Mouse (Mus musculus): ENCODE results near the gene Erc2.

Gene Erc2

GRCm38 (mm10) chr14:28470212-28470611, 848.0 kb downstream of the Erc2 start:
- DNase-seq, result no peak

GRCm38 (mm10) chr14:28475012-28475411, 852.8 kb downstream of the Erc2 start:
- DNase-seq, result no peak

- DNase-seq, result no peak
These were observed 853.2 kb downstream of the Erc2 start for GRCm38 (mm10) chr14:28475421-28475820.

GRCm38 (mm10) chr14:28476746-28477145, 854.5 kb downstream of the Erc2 start:
- DNase-seq, result no peak

- no peak for DNase-seq
These were observed 858.6 kb downstream of the Erc2 start for GRCm38 (mm10) chr14:28480866-28481265.

- no peak for DNase-seq
These were observed 871.6 kb downstream of the Erc2 start for GRCm38 (mm10) chr14:28493806-28494205.

- DNase-seq, result no peak
These were observed 872.0 kb downstream of the Erc2 start for GRCm38 (mm10) chr14:28494273-28494672.

- DNase-seq, result no peak
These were observed 879.1 kb downstream of the Erc2 start for GRCm38 (mm10) chr14:28501216-28501878.

GRCm38 (mm10) chr14:28503276-28503675, 881.0 kb downstream of the Erc2 start:
- DNase-seq, result no peak

GRCm38 (mm10) chr14:28504101-28505050, 882.1 kb downstream of the Erc2 start, which contains the start of gene Wnt5a:
Gene Wnt5a, plus strand, starts transcription at chr14:28504750.
- no peak for DNase-seq

GRCm38 (mm10) chr14:28505051-28505585, 882.9 kb downstream of the Erc2 start:
- no peak for DNase-seq

- DNase-seq, result no peak
These were observed 883.6 kb downstream of the Erc2 start for GRCm38 (mm10) chr14:28505586-28506375.

- DNase-seq, result no peak
These were observed 884.2 kb downstream of the Erc2 start for GRCm38 (mm10) chr14:28506376-28506831.

GRCm38 (mm10) chr14:28507011-28507410, 884.8 kb downstream of the Erc2 start:
- DNase-seq, result no peak

- no peak for DNase-seq
These were observed 885.2 kb downstream of the Erc2 start for GRCm38 (mm10) chr14:28507471-28507870.

- no peak for DNase-seq
These were observed 886.3 kb downstream of the Erc2 start for GRCm38 (mm10) chr14:28508288-28509258.

- DNase-seq, result no peak
These were observed 887.5 kb downstream of the Erc2 start for GRCm38 (mm10) chr14:28509441-28510340.

GRCm38 (mm10) chr14:28510341-28511028, 888.3 kb downstream of the Erc2 start:
- DNase-seq, result no peak

- no peak for DNase-seq
These were observed 888.9 kb downstream of the Erc2 start for GRCm38 (mm10) chr14:28511029-28511651.
